Mouse (Mus musculus) ES-E14 (cell line): Measurements from ENCODE around the gene Slc36a4.

Source experiments
- CHD2 ChIP-seq: IDR thresholded peaks from 2 replicates; pipeline ENCODE4 v1.6.1; 2014; ENCODE audit warnings: mild to moderate bottlenecking, low read depth, low read length, inconsistent platforms
- MAFK ChIP-seq: IDR thresholded peaks from 2 replicates; pipeline ENCODE4 v1.6.1; 2014; ENCODE audit warnings: mild to moderate bottlenecking, low read depth, low read length, inconsistent platforms; ENCODE audit not compliant: insufficient read depth
- ZNF384 ChIP-seq: IDR thresholded peaks from 2 replicates; pipeline ENCODE4 v1.6.1; 2012; ENCODE audit warnings: low read depth, low read length, inconsistent platforms

- no peak for TF ChIP-seq CHD2
- TF ChIP-seq MAFK, result no peak
- TF ChIP-seq ZNF384, result no peak
Measured at GRCm38 (mm10) chr9:15772766-15773165, 63.2 kb downstream of the Slc36a4 start.
